Mouse (Mus musculus) lung, embryonic 15.5 days (tissue): ENCODE data around the gene Crhr2. TPM values are rescaled to one million over a fixed set of nuclear protein-coding genes. Genes with fewer than 3 reads are reported as not detected.

Experiments used
- ATAC-seq: fragments of 200-750 bp; cut with Nextera tagmentation; 2 replicates; pipeline ENCODE4 v1.8.0; 2017; ENCODE audit warnings: moderate number of reproducible peaks, borderline replicate concordance; ENCODE audit not compliant: low FRiP score, low TSS enrichment; ENCODE audit errors: extremely low read depth
- H3K27ac ChIP-seq: fragments of 300-500 bp; sonication (generic); 2 replicates; pipeline ENCODE4 v1.5.1; 2015; ENCODE audit warnings: moderate library complexity, mild to moderate bottlenecking, inconsistent platforms
- H3K27me3 ChIP-seq: fragments of 300-500 bp; sonication (generic); 2 replicates; pipeline ENCODE4 v1.6.1; 2015; ENCODE audit warnings: inconsistent platforms
- H3K36me3 ChIP-seq: fragments of 300-500 bp; sonication (generic); 2 replicates; pipeline ENCODE4 v1.6.1; 2015; ENCODE audit warnings: inconsistent platforms
- H3K4me1 ChIP-seq: fragments of 300-500 bp; sonication (generic); 2 replicates; pipeline ENCODE4 v1.6.1; 2015; ENCODE audit warnings: inconsistent platforms
- H3K4me2 ChIP-seq: fragments of 300-500 bp; sonication (generic); 2 replicates; pipeline ENCODE4 v1.6.1; 2015; ENCODE audit warnings: inconsistent platforms, mild to moderate bottlenecking, moderate library complexity
- H3K4me3 ChIP-seq: fragments of 300-500 bp; sonication (generic); 2 replicates; pipeline ENCODE4 v1.5.1; 2015; ENCODE audit warnings: mild to moderate bottlenecking, inconsistent platforms
- H3K9ac ChIP-seq: fragments of 300-500 bp; sonication (generic); 2 replicates; pipeline ENCODE4 v1.6.1; 2015; ENCODE audit warnings: inconsistent platforms
- H3K9me3 ChIP-seq: fragments of 300-500 bp; sonication (generic); 2 replicates; pipeline ENCODE4 v1.6.1; 2016; ENCODE audit warnings: inconsistent platforms
- WGBS: fragments of 180-500 bp; shearing (Covaris S2); methylation state at CpG from one replicate; pipeline ENCODE4 v1.1.7; 2015; 5-methylcytosine and 5-hydroxymethylcytosine counted together
- polyA plus RNA-seq: library from polyadenylated mRNA; unstranded; fragments of >200 nt; fragmentation: Nextera tagmentation; extraction: Ambion mirVana; gene quantifications from 2 replicates; pipeline ENCODE4 v1.2.1, GENCODE M21; 2015

Gene Crhr2
- polyA plus RNA-seq, 1 experiment from 2014 or later = 0.42 TPM

DNA sequence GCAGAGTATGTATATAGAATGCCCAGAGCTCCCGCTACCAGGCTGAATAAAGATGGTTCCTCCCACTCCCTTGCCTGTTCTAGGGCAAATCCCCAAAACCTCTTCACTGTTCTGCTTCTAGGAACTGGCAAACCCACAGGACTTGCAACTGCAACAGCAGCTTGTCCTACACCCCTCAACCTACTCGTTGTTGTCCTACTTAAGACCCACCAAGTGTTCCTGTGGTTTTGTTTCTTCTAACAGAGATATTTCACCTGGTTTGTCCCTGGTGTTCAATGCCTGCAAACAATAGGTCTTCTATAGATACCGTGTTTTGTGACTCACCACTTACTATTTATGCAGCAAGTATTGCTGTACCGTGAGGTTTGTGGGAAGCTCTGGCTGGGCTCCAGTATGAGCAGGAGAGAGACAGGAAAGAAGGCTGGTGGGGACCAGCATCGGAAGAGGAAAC is 28.5 kb upstream of the Crhr2 start:
- Histone ChIP-seq H3K4me1 (no peaks in the 10 kb centered on the region), H3K27me3 (no peaks in the 10 kb centered on the region), H3K9me3 (no peaks in the 10 kb centered on the region), H3K9ac (no peak overlapping the region), H3K27ac (no peak overlapping the region), H3K36me3 (no peaks in the 10 kb centered on the region), H3K4me3 (no peak overlapping the region), H3K4me2 (no peak overlapping the region)
- WGBS = 52% methylated on average over 5 of the region's 5 CpGs
- no peak for ATAC-seq

DNA sequence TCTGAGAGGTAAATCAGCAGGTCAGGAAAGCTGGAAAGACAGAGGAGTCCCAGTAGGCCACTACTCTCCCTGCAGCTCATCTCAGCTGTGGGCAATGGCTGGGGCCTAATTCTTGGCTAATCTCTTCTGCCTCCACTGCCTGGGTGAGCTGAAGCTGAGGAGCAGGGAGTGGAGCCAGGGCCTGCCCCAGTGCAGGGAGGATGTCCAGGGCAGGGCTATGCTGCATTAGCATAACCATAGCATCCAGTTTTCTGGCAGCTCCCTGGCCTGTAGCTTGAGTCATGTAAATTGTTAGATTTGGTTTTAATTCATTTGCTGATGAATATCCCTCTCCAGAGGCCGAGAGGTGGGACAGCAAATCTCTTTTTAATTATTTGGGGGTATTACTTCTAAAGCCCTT is 26.4 kb upstream of the Crhr2 start:
- Histone ChIP-seq H3K36me3 (no peaks in the 10 kb centered on the region), H3K4me2 (no peak overlapping the region), H3K27me3 (no peaks in the 10 kb centered on the region), H3K9ac (no peak overlapping the region), H3K4me1 (no peaks in the 10 kb centered on the region), H3K9me3 (no peaks in the 10 kb centered on the region), H3K4me3 (no peak overlapping the region), H3K27ac (no peak overlapping the region)
- WGBS = 55% methylated on average over 1 of the region's 1 CpGs
- no peak for ATAC-seq

DNA sequence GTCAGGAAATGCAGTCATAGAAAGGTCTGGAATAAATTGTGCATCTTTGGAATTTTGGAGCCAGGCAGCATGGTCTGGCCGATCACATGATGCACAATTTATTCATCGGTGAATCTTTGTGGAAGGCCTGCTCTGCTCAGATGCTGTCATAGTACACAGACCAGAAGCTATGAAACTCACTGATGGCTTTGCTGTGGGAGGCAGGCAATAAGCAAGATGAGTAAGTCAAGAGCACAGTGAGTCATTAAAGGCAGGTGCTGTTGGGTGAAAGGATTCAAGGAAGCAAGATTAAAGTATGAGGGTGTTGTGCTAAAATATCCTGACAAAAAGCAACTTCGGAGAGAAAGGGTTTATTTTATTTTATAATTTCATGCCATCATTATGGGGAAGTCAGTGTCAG is 19.4 kb upstream of the Crhr2 start:
- H3K27ac ChIP-seq = no peak overlapping the region
- H3K4me3 ChIP-seq = no peak overlapping the region
- H3K4me2 ChIP-seq = no peak overlapping the region
- H3K9me3 ChIP-seq = no peaks in the 10 kb centered on the region
- no peak overlapping the region for H3K9ac ChIP-seq
- H3K36me3 ChIP-seq = no peaks in the 10 kb centered on the region
- 91% methylated on average over 3 of the region's 3 CpGs for WGBS
- ATAC-seq = no peak
- H3K27me3 ChIP-seq = no peaks in the 10 kb centered on the region
- no peaks in the 10 kb centered on the region for H3K4me1 ChIP-seq

DNA sequence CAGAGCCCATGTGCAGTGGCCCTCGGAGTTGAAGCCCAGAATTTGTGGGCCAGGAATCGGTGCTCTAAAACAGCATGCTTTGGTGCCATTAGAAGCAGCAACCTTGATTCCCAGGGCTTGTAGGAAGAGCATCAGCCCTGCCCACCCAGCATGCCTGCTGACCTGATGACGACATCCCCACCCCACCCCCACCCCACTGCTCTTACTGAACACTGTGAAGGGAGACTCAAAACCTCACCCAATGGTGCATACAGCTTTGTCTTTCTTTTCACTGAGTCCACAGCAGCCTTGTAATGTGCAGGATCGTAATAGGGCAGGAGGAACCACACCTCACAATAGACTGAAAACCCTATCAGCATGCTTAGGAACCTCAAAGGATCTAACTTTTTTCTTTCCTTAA is 13.3 kb upstream of the Crhr2 start:
- Histone ChIP-seq H3K4me2 (no peak overlapping the region), H3K27me3 (no peaks in the 10 kb centered on the region), H3K36me3 (no peaks in the 10 kb centered on the region), H3K9ac (no peak overlapping the region), H3K4me3 (no peak overlapping the region), H3K27ac (no peak overlapping the region), H3K4me1 (no peaks in the 10 kb centered on the region), H3K9me3 (no peaks in the 10 kb centered on the region)
- ATAC-seq = no peak
- WGBS = 49% methylated on average over 4 of the region's 4 CpGs

DNA sequence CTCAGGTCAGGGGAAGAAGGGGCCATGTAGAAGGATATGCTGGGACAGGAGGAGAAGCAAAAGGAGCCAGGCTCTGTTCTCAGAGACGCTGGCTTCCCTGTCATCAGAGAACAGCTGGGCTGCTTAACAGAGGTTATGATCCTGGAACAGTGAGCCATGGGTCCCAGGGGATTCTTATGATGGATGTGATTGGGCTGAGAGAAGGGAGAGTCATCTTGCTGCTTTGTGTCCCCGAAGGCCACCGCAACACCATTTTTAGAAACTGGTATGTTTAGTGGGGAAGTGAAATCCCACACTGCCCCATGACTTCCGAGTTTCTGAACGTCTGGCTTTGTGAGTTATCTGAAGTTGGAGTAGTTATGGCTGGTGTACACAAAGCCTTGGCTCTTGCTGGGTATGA is 12.5 kb upstream of the Crhr2 start:
- Histone ChIP-seq H3K27me3 (no peaks in the 10 kb centered on the region), H3K4me1 (no peaks in the 10 kb centered on the region), H3K36me3 (no peaks in the 10 kb centered on the region), H3K4me3 (no peak overlapping the region), H3K27ac (no peak overlapping the region), H3K4me2 (no peak overlapping the region), H3K9me3 (no peaks in the 10 kb centered on the region), H3K9ac (no peak overlapping the region)
- WGBS = 73% methylated on average over 5 of the region's 5 CpGs
- ATAC-seq = no peak

DNA sequence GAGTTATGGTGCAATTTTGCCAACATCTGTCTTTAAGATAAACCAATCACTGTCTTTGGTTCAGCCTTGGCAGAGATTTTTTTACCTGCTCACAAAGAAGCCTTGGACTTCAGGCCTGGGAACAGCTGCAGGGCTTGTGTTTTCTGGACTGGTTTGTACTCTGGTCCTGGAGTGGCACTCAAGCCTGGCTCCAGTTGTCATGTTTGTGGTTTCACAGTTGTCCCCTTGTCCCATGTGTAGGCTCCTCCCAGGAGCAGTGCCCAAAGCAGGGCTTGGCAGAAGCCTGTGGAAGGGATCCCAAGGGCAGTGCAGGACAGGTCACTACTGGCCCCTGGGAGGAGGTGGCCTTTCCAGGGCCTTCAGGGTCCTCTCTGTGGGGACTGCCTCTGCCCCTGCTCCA is 5.5 kb upstream of the Crhr2 start:
- no peaks in the 10 kb centered on the region for H3K9me3 ChIP-seq
- H3K4me3 ChIP-seq = no peak overlapping the region
- no peak for ATAC-seq
- H3K27ac ChIP-seq = no peak overlapping the region
- H3K4me1 ChIP-seq = peaks cover 5% of the 10 kb centered on the region; the same call in 1 of the 2 replicates
- no peaks in the 10 kb centered on the region for H3K36me3 ChIP-seq
- H3K9ac ChIP-seq = no peak overlapping the region
- no peaks in the 10 kb centered on the region for H3K27me3 ChIP-seq
- H3K4me2 ChIP-seq = no peak overlapping the region

DNA sequence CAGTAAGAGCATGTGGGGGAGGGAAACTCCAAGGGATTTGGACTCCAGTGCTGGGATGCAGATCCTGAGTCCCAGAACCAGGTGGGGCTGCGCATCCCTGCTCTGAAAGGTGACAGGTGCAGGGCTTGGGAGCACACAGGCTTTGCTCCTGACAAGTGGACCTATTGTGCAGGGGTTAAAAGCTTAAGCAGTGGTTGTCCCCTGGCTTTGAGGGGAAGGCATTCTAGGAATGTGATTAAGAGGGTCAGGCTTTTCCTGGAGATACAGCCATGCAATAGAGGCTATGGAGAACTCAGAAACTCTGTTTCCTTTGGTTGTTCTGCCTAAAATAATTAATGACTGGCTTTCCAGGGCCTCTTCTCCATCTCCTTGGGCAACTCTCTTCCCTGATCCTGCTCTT is 609 bp upstream of the Crhr2 start:
- ATAC-seq = peak; percentile 27; the same call in 1 of the 2 replicates
- H3K27ac ChIP-seq = peak overlapping the region; percentile 49
- 59% methylated on average over 1 of the region's 1 CpGs for WGBS

DNA sequence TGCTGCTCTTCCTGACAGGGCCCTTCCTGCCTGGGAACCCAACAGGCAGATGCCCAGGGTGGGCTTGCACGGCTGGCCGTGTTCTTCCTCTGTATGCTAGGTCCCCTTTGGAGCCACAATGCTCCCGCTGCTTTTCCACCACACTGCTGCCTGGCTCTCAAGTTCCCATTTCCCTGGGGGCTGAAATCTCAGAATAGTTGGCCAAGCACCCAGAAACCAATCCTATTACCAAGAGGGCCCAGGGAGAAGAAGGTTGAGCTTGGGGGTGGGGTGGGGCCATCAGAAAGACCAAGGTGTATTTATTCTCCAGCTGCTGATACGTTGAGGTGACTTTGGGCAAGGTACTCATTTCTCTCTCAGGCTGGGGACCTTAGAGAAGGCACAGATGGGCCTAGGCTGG is 1.5 kb downstream of the Crhr2 start:
- Histone ChIP-seq H3K9me3 (no peaks in the 10 kb centered on the region), H3K4me1 (peaks cover 11% of the 10 kb centered on the region; the same call in 1 of the 2 replicates), H3K4me2 (no peak overlapping the region), H3K27ac (0 out of 2 replicates have a peak overlapping the region, but pooled peaks have one; percentile 26), H3K27me3 (no peaks in the 10 kb centered on the region), H3K36me3 (no peaks in the 10 kb centered on the region), H3K4me3 (no peak overlapping the region), H3K9ac (no peak overlapping the region)
- ATAC-seq = no peak
- WGBS = 73% methylated on average over 4 of the region's 4 CpGs

More for the DNA sequence above, 609 bp upstream of the Crhr2 start:
- Histone ChIP-seq H3K4me2 (no peak overlapping the region), H3K4me1 (peaks cover 11% of the 10 kb centered on the region; the same call in 1 of the 2 replicates), H3K27me3 (no peaks in the 10 kb centered on the region), H3K4me3 (no peak overlapping the region), H3K9ac (no peak overlapping the region), H3K9me3 (no peaks in the 10 kb centered on the region), H3K36me3 (no peaks in the 10 kb centered on the region)

DNA sequence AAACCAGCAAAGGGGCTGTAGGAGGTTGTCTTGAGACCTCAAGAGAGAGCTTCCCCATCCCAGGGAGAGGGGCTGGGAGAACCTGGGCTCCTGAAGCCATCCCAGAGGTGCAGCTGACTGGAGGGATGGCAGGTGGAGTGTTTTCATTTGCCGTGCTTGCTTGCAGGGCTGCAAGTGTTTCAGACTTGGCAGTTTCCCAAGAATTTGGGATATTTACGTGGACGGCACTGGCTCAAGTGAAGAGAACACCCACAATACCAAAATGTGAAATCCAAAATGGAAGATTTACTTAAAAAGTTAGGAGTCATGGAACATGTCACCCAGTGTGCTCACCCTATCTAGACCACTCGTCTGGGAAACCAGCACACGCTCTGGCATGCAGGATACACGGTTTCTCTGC is 2.2 kb downstream of the Crhr2 start:
- Histone ChIP-seq H3K27me3 (no peaks in the 10 kb centered on the region), H3K4me3 (no peak overlapping the region), H3K4me1 (peaks cover 11% of the 10 kb centered on the region; the same call in 1 of the 2 replicates), H3K36me3 (no peaks in the 10 kb centered on the region), H3K27ac (peak overlapping the region; percentile 26; the same call in 1 of the 2 replicates), H3K9ac (no peak overlapping the region), H3K9me3 (no peaks in the 10 kb centered on the region), H3K4me2 (no peak overlapping the region)
- no peak for ATAC-seq
- WGBS = 16% methylated on average over 6 of the region's 6 CpGs

DNA sequence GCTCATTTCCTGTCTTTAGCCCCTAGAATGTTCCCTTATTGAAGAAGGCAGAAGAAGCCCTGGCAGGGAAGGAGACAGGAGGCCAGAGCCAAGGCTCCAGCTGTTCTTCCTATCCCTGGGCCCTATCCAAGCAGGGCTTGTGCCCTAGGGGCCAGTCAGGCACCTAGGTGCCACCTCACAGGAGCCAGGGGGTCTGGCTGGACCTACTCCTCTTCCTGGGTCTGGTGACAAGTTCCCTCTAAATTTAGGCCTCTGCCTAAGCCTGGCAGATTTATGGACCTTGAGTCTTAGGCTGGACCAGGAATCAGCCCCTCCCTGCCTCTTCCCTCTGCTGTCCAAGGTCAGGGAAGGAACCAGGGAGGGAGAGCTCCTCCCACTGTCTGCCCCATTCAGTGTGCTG is 4.4 kb downstream of the Crhr2 start:
- Histone ChIP-seq H3K36me3 (no peaks in the 10 kb centered on the region), H3K27ac (no peak overlapping the region), H3K4me3 (no peak overlapping the region), H3K9ac (no peak overlapping the region), H3K4me2 (no peak overlapping the region), H3K27me3 (no peaks in the 10 kb centered on the region), H3K9me3 (no peaks in the 10 kb centered on the region), H3K4me1 (peaks cover 6% of the 10 kb centered on the region; the same call in 1 of the 2 replicates)
- no peak for ATAC-seq

DNA sequence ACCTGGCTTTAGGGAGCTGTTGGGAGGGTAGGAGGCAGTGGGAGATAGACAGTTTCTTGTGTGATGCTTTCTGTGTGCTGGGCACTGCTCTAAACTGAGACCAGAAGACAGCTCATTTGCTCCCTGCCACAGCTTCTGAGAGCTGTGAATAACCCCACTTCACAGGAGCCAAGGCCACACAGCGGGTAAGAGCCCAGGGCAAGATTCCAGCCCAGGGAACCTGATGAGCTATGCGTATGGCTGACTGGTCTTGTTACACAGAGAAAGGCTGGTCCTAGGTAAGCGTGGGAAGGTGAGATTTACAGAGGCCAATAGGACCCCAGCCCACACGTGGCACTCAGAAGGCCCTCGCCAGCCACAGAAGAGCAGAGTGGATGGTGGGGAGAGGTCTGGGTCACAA is 6.2 kb downstream of the Crhr2 start:
- WGBS = 78% methylated on average over 5 of the region's 5 CpGs
- no peak for ATAC-seq
- H3K9ac ChIP-seq = no peak overlapping the region
- H3K4me1 ChIP-seq = 0 out of 2 replicates have a peak, but pooled peaks cover 4% of the 10 kb centered on the region
- no peaks in the 10 kb centered on the region for H3K9me3 ChIP-seq
- 0 out of 2 replicates have a peak, but pooled peaks cover 3% of the 10 kb centered on the region for H3K27me3 ChIP-seq
- H3K4me2 ChIP-seq = no peak overlapping the region
- H3K27ac ChIP-seq = no peak overlapping the region
- no peak overlapping the region for H3K4me3 ChIP-seq
- H3K36me3 ChIP-seq = no peaks in the 10 kb centered on the region

DNA sequence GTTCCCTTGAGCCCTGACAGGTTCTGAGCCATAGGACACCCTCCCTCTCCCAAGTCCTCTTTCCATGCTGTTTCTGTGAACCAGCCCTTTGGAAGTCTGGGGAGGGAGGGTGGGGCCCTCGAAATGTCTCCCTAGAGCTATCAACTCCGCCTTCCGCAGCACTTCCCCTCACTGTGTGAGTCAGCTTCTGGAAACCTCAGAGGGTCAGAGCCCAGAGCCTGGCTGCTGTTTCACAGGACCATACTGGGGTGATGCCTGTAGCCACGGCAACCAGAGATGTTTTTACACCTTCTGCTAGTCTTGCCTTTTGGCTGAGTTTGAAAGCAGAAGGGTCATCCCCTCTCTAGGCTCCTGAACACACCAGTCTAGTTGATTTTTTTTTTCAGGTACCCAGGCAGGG is 9.8 kb downstream of the Crhr2 start:
- H3K36me3 ChIP-seq = no peaks in the 10 kb centered on the region
- H3K9me3 ChIP-seq = no peaks in the 10 kb centered on the region
- H3K9ac ChIP-seq = no peak overlapping the region
- no peak overlapping the region for H3K27ac ChIP-seq
- H3K4me1 ChIP-seq = no peaks in the 10 kb centered on the region
- H3K4me2 ChIP-seq = no peak overlapping the region
- WGBS = 21% methylated on average over 4 of the region's 4 CpGs
- H3K27me3 ChIP-seq = peaks cover 31% of the 10 kb centered on the region
- H3K4me3 ChIP-seq = no peak overlapping the region
- ATAC-seq = no peak
